Mouse (Mus musculus): ENCODE data around the gene Eif2s2. TPM values are rescaled to one million over a fixed set of nuclear protein-coding genes. Genes with fewer than 3 reads are reported as not detected.
"Not testable (repeated sequence)": the region's sequence is repeated elsewhere in the genome, so short reads cannot be mapped to it uniquely, and the experiment has no call there.

The Eif2s2 gene
- polyA plus RNA-seq, 1 experiment: 23.3 TPM

DNA sequence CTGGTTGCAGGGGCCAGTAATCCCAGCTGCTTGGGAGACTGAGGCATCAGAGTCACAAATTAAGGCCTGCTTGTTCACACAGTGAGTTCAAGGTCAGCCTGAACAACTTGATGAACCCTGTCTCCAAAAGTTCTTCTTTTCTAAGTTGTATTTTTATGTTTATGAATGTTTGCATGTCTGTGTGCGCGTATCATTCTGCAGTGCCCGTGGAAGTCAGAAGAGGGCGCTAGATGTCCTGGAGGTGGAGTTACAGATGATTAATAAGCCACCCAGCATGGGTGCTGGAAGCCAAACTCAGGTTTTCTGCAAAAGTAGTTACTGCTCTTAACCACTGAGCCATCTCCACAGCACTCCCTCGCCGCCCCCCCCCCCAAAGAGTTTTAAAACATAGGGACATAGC, 17.1 kb upstream of the Eif2s2 start:
- TF ChIP-seq POLR2A (IDR thresholded peaks at IDR 0.05; ENCODE audit: control insufficient read depth, low read depth, low read length): no peak
- TF ChIP-seq CTCF (IDR thresholded peaks at IDR 0.05; ENCODE audit: control insufficient read depth, insufficient read depth, insufficient replicate concordance, low read depth, low read length): peak; percentile 43; the same call in 1 of the 2 replicates
- H3K27ac ChIP-seq (ENCODE audit: control insufficient read depth, insufficient read depth, low read depth, low read length): no peak overlapping the region
- no peaks in the 10 kb centered on the region for H3K36me3 ChIP-seq (ENCODE audit: control insufficient read depth, insufficient read depth, low read length)
- H3K4me3 ChIP-seq (ENCODE audit: control insufficient read depth, low read depth, low read length): no peak overlapping the region
- no peaks in the 10 kb centered on the region for H3K4me1 ChIP-seq (ENCODE audit: control insufficient read depth, insufficient read depth, low read length)
- H3K27me3 ChIP-seq (ENCODE audit: control insufficient read depth, insufficient read depth, low read length): no peaks in the 10 kb centered on the region

DNA sequence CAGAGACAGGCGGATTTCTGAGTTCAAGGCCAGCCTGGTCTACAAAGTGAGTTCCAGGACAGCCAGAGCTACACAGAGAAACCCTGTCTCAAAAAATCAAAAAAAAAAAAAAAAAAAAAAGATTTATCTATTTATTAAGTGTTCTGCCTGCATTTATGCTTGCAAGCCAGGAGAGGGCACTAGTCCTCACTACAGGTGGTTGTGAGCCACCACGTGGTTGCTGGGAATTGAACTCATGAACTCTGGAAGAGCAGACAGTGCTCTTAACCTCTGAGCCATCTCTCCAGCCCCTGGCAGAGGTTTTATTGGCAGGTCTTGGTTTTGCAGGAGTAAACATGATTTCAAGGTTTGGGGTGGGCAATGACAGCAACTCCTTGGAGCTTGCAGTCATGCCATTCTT, 15.5 kb upstream of the Eif2s2 start:
- not testable (repeated sequence) for H3K27ac ChIP-seq (ENCODE audit: control insufficient read depth, insufficient read depth, low read depth, low read length)

DNA sequence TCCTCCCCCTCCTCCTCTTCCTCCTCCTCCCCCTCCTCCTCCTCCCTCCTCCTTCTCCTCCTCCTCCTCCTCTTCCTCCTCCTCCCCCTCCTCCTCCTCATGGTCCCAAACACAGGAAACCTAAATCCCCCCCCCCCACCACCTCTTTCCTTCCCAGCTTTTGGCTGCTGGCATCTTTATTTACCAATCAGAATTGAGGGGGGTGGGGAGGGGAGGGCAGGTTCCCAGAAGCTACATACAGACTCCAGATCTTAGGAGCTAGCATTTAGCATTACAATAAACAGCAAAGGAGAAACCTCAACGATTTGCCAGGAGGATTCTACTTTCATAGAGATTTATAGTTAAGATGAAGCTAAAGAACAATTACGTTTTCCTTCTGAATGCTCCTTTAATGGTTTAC, 13.1 kb upstream of the Eif2s2 start:
- Histone ChIP-seq H3K27ac (ENCODE audit: control insufficient read depth, insufficient read depth, low read depth, low read length) (no peak overlapping the region), H3K4me1 (ENCODE audit: control insufficient read depth, insufficient read depth, low read length) (no peaks in the 10 kb centered on the region), H3K4me3 (ENCODE audit: control insufficient read depth, low read depth, low read length) (no peak overlapping the region), H3K27me3 (ENCODE audit: control insufficient read depth, insufficient read depth, low read length) (no peaks in the 10 kb centered on the region), H3K36me3 (ENCODE audit: control insufficient read depth, insufficient read depth, low read length) (no peaks in the 10 kb centered on the region)
- TF ChIP-seq CTCF (IDR thresholded peaks at IDR 0.05; ENCODE audit: control insufficient read depth, insufficient read depth, insufficient replicate concordance, low read depth, low read length) (no peak), POLR2A (IDR thresholded peaks at IDR 0.05; ENCODE audit: control insufficient read depth, low read depth, low read length) (no peak)

More for the DNA sequence above, 15.5 kb upstream of the Eif2s2 start:
- not testable (repeated sequence) for H3K4me1 ChIP-seq (ENCODE audit: control insufficient read depth, insufficient read depth, low read length); H3K36me3 ChIP-seq (ENCODE audit: control insufficient read depth, insufficient read depth, low read length); H3K4me3 ChIP-seq (ENCODE audit: control insufficient read depth, low read depth, low read length); H3K27me3 ChIP-seq (ENCODE audit: control insufficient read depth, insufficient read depth, low read length)
- peak; percentile 25; the same call in 1 of the 2 replicates for TF ChIP-seq CTCF (IDR thresholded peaks at IDR 0.05; ENCODE audit: control insufficient read depth, insufficient read depth, insufficient replicate concordance, low read depth, low read length)

DNA sequence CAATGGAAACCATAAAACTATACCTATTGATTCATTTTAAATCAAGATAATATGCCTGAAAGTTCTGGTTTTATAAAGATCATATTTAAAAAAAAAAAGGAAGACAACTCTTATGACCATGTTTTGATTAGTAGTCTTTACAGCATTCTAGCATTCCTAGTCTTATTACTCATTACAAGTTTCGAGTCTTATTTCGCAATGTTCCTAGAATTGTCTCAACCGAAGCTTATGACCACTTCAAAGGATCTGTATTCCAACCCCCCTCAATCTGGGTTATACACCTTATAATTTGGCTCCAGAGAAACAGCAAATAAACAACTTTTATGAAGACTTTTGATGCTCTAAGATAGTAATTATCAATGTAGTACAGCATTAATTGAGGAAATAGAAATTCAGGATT, 9.4 kb upstream of the Eif2s2 start:
- no peak for TF ChIP-seq CTCF (IDR thresholded peaks at IDR 0.05; ENCODE audit: control insufficient read depth, insufficient read depth, insufficient replicate concordance, low read depth, low read length)
- H3K4me1 ChIP-seq (ENCODE audit: control insufficient read depth, insufficient read depth, low read length): no peaks in the 10 kb centered on the region
- H3K27me3 ChIP-seq (ENCODE audit: control insufficient read depth, insufficient read depth, low read length): no peaks in the 10 kb centered on the region
- no peaks in the 10 kb centered on the region for H3K36me3 ChIP-seq (ENCODE audit: control insufficient read depth, insufficient read depth, low read length)
- no peak overlapping the region for H3K27ac ChIP-seq (ENCODE audit: control insufficient read depth, insufficient read depth, low read depth, low read length)
- no peak overlapping the region for H3K4me3 ChIP-seq (ENCODE audit: control insufficient read depth, low read depth, low read length)

DNA sequence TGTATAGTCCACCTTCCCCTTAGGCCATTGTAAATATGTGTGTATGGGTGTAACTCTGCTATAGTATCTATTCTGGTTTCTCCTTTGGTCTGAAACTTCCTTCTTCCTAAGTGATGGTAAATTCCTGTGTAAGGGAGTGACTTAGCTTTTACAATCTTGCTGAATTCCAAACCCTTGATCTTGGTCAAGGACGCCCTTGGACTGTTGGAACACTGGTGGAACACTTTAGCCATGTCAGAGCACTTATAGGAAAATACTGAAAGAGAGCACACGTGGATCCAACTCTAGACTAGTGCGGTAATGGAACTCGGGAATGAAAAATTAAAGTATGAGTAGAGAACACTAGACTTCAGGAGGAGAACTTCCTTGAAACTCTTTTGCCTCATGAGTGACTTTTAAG, 6.7 kb upstream of the Eif2s2 start:
- not testable (repeated sequence) for H3K36me3 ChIP-seq (ENCODE audit: control insufficient read depth, insufficient read depth, low read length); H3K27me3 ChIP-seq (ENCODE audit: control insufficient read depth, insufficient read depth, low read length); H3K27ac ChIP-seq (ENCODE audit: control insufficient read depth, insufficient read depth, low read depth, low read length); H3K4me3 ChIP-seq (ENCODE audit: control insufficient read depth, low read depth, low read length); H3K4me1 ChIP-seq (ENCODE audit: control insufficient read depth, insufficient read depth, low read length)

DNA sequence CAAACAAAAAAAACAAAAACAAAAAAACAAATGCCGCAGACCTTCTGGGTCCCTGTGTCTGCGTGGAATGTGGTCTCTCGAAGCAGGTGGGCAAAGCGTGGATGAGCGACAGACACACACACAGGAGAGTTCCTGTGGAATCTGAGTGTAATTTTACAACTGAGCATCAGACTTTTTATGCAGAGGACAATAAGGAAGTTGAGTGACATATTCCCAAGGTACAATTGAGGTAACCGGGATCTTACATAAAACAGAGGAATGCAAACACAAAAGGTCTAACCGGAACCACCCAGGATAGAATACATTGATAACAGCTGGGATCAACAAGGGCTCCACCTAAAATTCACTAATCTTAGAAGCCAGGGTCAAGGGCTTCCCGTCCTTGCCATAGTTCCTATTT, 6.3 kb upstream of the Eif2s2 start:
- H3K4me1 ChIP-seq (ENCODE audit: control insufficient read depth, insufficient read depth, low read length); H3K36me3 ChIP-seq (ENCODE audit: control insufficient read depth, insufficient read depth, low read length); H3K27me3 ChIP-seq (ENCODE audit: control insufficient read depth, insufficient read depth, low read length); H3K4me3 ChIP-seq (ENCODE audit: control insufficient read depth, low read depth, low read length); H3K27ac ChIP-seq (ENCODE audit: control insufficient read depth, insufficient read depth, low read depth, low read length): not testable (repeated sequence)

DNA sequence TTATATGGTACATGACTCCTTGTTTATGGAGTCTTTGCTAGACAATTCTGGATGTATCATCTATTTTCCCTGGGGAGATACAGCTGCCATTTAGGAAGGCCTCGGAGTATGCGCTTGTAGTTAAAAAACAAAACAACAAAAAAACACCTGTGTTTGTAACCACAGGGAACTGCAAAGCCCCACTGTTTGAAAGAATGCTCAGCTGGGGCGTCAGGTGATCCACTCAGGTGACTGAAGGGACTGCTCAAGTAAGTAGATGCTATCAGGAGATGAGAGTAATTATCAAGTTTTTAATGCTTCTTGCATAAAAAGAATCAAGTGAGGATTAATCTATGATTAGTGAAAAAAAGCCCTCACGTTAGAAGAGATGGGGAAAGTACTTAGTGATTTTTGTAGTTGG, 813 bp upstream of the Eif2s2 start:
- Histone ChIP-seq H3K4me3 (ENCODE audit: control insufficient read depth, low read depth, low read length) (no peak overlapping the region), H3K27me3 (ENCODE audit: control insufficient read depth, insufficient read depth, low read length) (no peaks in the 10 kb centered on the region), H3K27ac (ENCODE audit: control insufficient read depth, insufficient read depth, low read depth, low read length) (no peak overlapping the region), H3K36me3 (ENCODE audit: control insufficient read depth, insufficient read depth, low read length) (no peaks in the 10 kb centered on the region), H3K4me1 (ENCODE audit: control insufficient read depth, insufficient read depth, low read length) (no peaks in the 10 kb centered on the region; the same call in 1 of the 2 replicates)
- TF ChIP-seq CTCF (IDR thresholded peaks at IDR 0.05; ENCODE audit: control insufficient read depth, insufficient read depth, insufficient replicate concordance, low read depth, low read length): no peak
- no peak for TF ChIP-seq POLR2A (IDR thresholded peaks at IDR 0.05; ENCODE audit: control insufficient read depth, low read depth, low read length)

DNA sequence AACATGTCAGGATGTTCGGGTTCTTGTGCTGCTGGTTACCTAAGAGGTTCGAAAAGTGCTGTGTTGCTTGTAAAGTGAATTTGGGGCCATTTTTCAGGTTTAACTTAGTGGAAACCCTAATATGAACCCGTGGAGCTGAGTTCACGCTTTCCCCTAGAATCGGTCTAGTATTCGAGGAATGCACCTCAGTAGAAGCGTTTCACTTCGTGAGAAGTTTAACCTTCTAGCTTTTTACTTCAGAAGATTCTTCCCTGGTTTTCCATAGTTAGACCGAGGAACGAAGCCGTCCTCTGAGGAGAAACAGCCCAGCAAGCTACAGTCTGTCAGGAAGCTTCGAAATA, 280 bp upstream of the Eif2s2 start:
- no peaks in the 10 kb centered on the region; the same call in 1 of the 2 replicates for H3K4me1 ChIP-seq (ENCODE audit: control insufficient read depth, insufficient read depth, low read length)
- H3K27me3 ChIP-seq (ENCODE audit: control insufficient read depth, insufficient read depth, low read length): no peaks in the 10 kb centered on the region
- H3K27ac ChIP-seq (ENCODE audit: control insufficient read depth, insufficient read depth, low read depth, low read length): peak overlapping the region; percentile 73
- H3K4me3 ChIP-seq (ENCODE audit: control insufficient read depth, low read depth, low read length): peak overlapping the region; percentile 99
- H3K36me3 ChIP-seq (ENCODE audit: control insufficient read depth, insufficient read depth, low read length): no peaks in the 10 kb centered on the region
- TF ChIP-seq CTCF (IDR thresholded peaks at IDR 0.05; ENCODE audit: control insufficient read depth, insufficient read depth, insufficient replicate concordance, low read depth, low read length): no peak
- TF ChIP-seq POLR2A (IDR thresholded peaks at IDR 0.05; ENCODE audit: control insufficient read depth, low read depth, low read length): no peak

Data from testis, adult 2 months (tissue).